Mouse (Mus musculus) ES-Bruce4 (cell line): ENCODE measurements around the gene Cux2.

Experiments used
- CTCF ChIP-seq: IDR thresholded peaks from one replicate; pipeline ENCODE4 v1.8.1; 2011; ENCODE audit warnings: low read depth, low read length
- POLR2A ChIP-seq: IDR thresholded peaks from one replicate; pipeline ENCODE4 v1.8.1; 2011; ENCODE audit warnings: low read length; ENCODE audit not compliant: insufficient read depth

DNA sequence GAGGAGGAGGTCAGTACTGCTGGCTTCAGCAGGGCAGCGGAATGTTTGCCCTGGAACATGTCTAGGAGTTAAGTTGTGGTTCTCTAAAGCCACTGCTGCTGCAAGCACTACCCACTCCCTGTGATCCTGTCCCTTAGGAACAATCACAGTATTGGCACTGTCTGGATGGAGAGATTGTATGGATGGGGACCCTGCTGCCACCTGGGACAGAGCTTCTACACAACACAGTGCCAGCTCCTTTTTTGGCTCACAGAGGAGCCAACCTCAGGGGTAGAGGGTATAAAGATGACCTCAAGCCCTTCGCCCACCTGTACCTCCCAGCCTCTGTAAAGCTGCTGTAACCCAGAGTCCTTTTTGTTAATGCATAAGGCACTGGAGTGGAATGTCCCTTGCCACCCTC lies 233.3 kb downstream of the Cux2 start:
- TF ChIP-seq CTCF: no peak
- no peak for TF ChIP-seq POLR2A
